ENCODE assay signal across 14 mouse cellular contexts in genomic region chr16:18632816-18633215, GRCm38 (mm10). TPM values are rescaled to one million over a fixed set of nuclear protein-coding genes. Genes with fewer than 3 reads are reported as not detected.
"Had no signal": no experiment of that assay in that cellular context is flagged by ENCODE, and none has a peak within 500 bp of the region (broad histone marks: within the 10 kb centered on the region; RNA-seq: fewer than 3 reads in every experiment).

No protein-coding gene starts in this region.

- H3K36me3 ChIP-seq: neural tube, embryonic 15.5 days; stomach, embryonic 15.5 days had no signal

- H3K27ac ChIP-seq: layer of hippocampus, adult 2 months; liver, embryonic 14.5 days; neural tube, embryonic 15.5 days; stomach, embryonic 15.5 days had no signal

- ATAC-seq: intestine, postnatal 0 days had no signal

- H3K9ac ChIP-seq: liver, embryonic 14.5 days; neural tube, embryonic 15.5 days; stomach, embryonic 15.5 days had no signal

- H3K4me2 ChIP-seq: neural tube, embryonic 15.5 days; stomach, embryonic 15.5 days had no signal

- H3K4me3 ChIP-seq: layer of hippocampus, adult 2 months; myocyte; neural tube, embryonic 15.5 days; stomach, embryonic 15.5 days had no signal

- H3K9me3 ChIP-seq: neural tube, embryonic 15.5 days; stomach, embryonic 15.5 days had no signal

- H3K27me3 ChIP-seq: neural tube, embryonic 15.5 days; stomach, embryonic 15.5 days had no signal

- DNase-seq: kidney, adult 8-10 months; kidney, postnatal 4 days; liver; lung, adult 18-20 months; spleen, adult 18-20 months; thymus, postnatal 36 days had no signal

RNA-seq across cellular contexts. Expression of gene Gm49601, which starts 6.6 kb away (rescaled TPM):
- total RNA-seq: megakaryocyte-erythroid progenitor cell, adult 5-6 weeks had no signal
- polyA plus RNA-seq: thymus, postnatal 0 days had no signal

RNA-seq across cellular contexts. Expression of gene Tbx1, which starts 42.3 kb away (rescaled TPM):
- total RNA-seq: megakaryocyte-erythroid progenitor cell, adult 5-6 weeks had no signal
